Mouse (Mus musculus) testis, adult 2 months (tissue): ENCODE data around the gene Cd2ap.

ENCODE experiments used
- CTCF ChIP-seq: fragments of 200-500 bp; IDR thresholded peaks from 2 replicates; pipeline ENCODE4 v1.5.1; 2012; ENCODE audit warnings: low read depth, mild to moderate bottlenecking, inconsistent platforms, low read length, moderate library complexity; ENCODE audit not compliant: control insufficient read depth, insufficient read depth, insufficient replicate concordance
- POLR2A ChIP-seq: fragments of 200-500 bp; IDR thresholded peaks from 2 replicates; pipeline ENCODE4 v1.6.1; 2012; ENCODE audit warnings: low read depth, mild to moderate bottlenecking, inconsistent platforms, low read length, moderate library complexity; ENCODE audit not compliant: control insufficient read depth

- no peak for TF ChIP-seq POLR2A
- no peak for TF ChIP-seq CTCF
Observed at GRCm38 (mm10) chr17:42792412-42792975, 84.0 kb downstream of the Cd2ap start.
